Mouse (Mus musculus) olfactory bulb, adult 2 months (tissue): Measurements from ENCODE around the gene Shpk.

Experiments used
- CTCF ChIP-seq: fragments of 200-500 bp; IDR thresholded peaks from 2 replicates; pipeline ENCODE4 v1.5.1; 2012; ENCODE audit warnings: low read depth, mild to moderate bottlenecking, low read length, moderate library complexity; ENCODE audit not compliant: insufficient read depth
- POLR2A ChIP-seq: fragments of 200-500 bp; IDR thresholded peaks from 2 replicates; pipeline ENCODE4 v1.6.1; 2012; ENCODE audit warnings: mild to moderate bottlenecking, low read depth, low read length, moderate library complexity; ENCODE audit not compliant: insufficient read depth

DNA sequence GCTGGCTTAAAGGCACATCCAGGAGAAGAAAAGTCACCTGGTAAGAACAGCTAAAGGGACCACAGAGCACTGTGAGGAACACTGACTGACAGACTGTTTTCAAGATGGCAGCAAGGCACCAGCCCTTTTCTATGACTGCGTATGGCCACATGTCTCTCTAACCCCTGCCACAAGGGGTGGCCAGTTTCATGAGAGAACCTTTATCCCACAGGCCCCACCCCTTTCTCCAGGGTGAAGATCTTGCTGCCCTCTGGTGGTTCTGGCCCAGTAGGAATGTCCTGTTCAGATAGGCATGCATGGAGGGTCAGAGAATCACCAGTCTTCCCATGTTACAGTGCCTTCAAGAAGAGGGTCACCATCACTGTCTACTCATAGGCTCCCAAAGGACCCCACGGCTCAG, 24.7 kb downstream of the Shpk start:
- TF ChIP-seq CTCF (no peak), POLR2A (no peak)
